Mouse (Mus musculus): Measurements from ENCODE around the gene Plppr5. TPM values are rescaled to one million over a fixed set of nuclear protein-coding genes. Genes with fewer than 3 reads are reported as not detected.

Plppr5 gene
- polyA plus RNA-seq, 1 experiment from 2014 or later = 0.53 TPM

Other genes starting within 250 kb of the Plppr5 start
- gene Plppr4, start 214.0 kb upstream of the Plppr5 start, polyA plus RNA-seq (2015; fragmentation: Nextera tagmentation; extraction: Ambion mirVana) = 2.1 and 2.3 TPM in 2 replicates